Mouse (Mus musculus) cerebellum, adult 2 months (tissue): ENCODE results near the gene Dennd6b. TPM values are rescaled to one million over a fixed set of nuclear protein-coding genes. Genes with fewer than 3 reads are reported as not detected.

Source experiments
- DNase-seq, 2 experiments: peaks; one replicate each; pipeline ENCODE4 v3.0.0; 2021
- H3K27ac ChIP-seq: fragments of 200-500 bp; 2 replicates; pipeline ENCODE4 v1.5.1; 2012; ENCODE audit warnings: low read length, control low read depth, inconsistent platforms; ENCODE audit not compliant: insufficient read depth
- H3K27me3 ChIP-seq: fragments of 200-500 bp; 2 replicates; pipeline ENCODE4 v1.6.1; 2012; ENCODE audit warnings: inconsistent platforms, mild to moderate bottlenecking, low read length, moderate library complexity; ENCODE audit not compliant: control insufficient read depth, insufficient read depth
- H3K4me1 ChIP-seq: fragments of 200-500 bp; 2 replicates; pipeline ENCODE4 v1.6.1; 2011; ENCODE audit warnings: low read length; ENCODE audit not compliant: control insufficient read depth, insufficient read depth
- H3K4me3 ChIP-seq: fragments of 200-500 bp; replicated peaks from 2 replicates; pipeline ENCODE3; 2011; ENCODE audit warnings: mild to moderate bottlenecking, low read depth, low read length, control low read depth; ENCODE audit not compliant: insufficient read depth
- CTCF ChIP-seq: fragments of 200-500 bp; IDR thresholded peaks from 2 replicates; pipeline ENCODE4 v1.5.1; 2011; ENCODE audit warnings: low read depth, mild to moderate bottlenecking, control low read depth, low read length, moderate library complexity, borderline replicate concordance; ENCODE audit not compliant: insufficient read depth
- POLR2A ChIP-seq: fragments of 200-500 bp; IDR thresholded peaks from 2 replicates; pipeline ENCODE4 v1.6.1; 2011; ENCODE audit warnings: low read length, control low read depth, borderline replicate concordance; ENCODE audit not compliant: insufficient read depth
- WGBS: fragments of 180-500 bp; shearing (Covaris S2); methylation state at CpG from one replicate; pipeline ENCODE4 v1.1.7; 2018; 5-methylcytosine and 5-hydroxymethylcytosine counted together
- polyA plus RNA-seq: library from polyadenylated mRNA; depleted of rRNA; stranded (reverse); fragments of >200 nt; gene quantifications from 2 replicates; pipeline ENCODE4 v1.2.3, GENCODE M21; 2012

Dennd6b gene
- polyA plus RNA-seq, 1 experiment: 156 TPM

DNA sequence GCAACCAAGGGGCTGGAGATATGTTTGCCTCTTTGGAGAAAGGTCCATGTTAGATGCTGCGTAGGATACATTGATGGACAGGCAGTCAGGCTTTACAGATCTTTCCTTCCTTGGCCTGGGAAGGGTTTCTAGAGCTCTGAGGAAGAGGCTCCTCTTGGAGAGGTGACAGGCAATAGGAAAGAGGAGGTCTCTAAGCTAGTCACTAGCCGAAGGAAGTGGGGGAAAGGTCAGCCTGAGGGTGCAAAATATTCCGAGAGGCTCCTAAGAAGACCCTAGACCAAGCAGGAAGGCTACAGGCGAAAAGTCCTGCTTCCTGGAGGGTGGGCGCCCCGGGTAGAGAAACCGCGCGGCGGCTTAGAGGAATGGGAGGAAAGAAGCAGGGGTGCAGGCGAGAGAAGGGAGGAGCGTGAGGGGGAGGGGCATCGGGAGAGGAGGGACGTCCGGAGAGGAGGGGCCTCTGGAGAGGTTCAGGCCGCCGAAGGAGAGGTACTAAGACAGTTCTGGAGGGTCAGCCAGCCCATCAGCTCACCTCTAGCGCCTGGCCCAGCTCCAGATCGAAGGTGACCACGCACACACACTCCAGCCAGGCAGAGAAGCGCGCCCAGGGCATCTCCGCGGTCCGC, 495 bp downstream of the Dennd6b start:
- TF ChIP-seq POLR2A (peak; percentile 77; the same call in 1 of the 2 replicates), CTCF (no peak)
- 1% methylated on average over 25 of the region's 25 CpGs for WGBS

DNA sequence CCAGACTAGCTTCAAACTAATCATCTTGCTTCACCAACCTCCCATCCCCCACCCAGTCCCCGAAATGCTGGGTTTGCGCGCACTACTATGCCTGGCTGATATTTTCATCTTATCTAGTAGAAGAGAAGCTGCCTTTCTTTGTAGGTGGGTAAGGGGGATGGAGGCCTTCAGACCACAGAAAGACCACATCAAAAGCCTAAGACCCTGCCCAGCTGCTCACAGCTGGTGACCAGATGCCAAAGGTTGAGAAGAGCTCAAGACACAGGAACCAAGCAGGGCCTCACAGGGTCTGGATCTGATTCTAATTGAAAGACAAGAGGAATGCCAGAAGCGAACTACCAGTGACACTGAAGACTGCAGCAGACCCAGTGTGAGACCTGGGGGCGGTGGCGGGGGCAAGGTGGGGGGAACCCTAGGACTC, 1.0 kb downstream of the Dennd6b start:
- H3K27me3 ChIP-seq: no peaks in the 10 kb centered on the region
- peak overlapping the region; percentile 83 for H3K4me3 ChIP-seq
- peaks cover 6% of the 10 kb centered on the region for H3K4me1 ChIP-seq
- DNase-seq: no peak
- 38% methylated on average over 6 of the region's 6 CpGs for WGBS
- H3K27ac ChIP-seq: peak overlapping the region; percentile 97; the same call in 1 of the 2 replicates
- TF ChIP-seq CTCF (no peak), POLR2A (no peak)

More for the DNA sequence above, 495 bp downstream of the Dennd6b start:
- peaks cover 6% of the 10 kb centered on the region for H3K4me1 ChIP-seq
- H3K27ac ChIP-seq: peak overlapping the region; percentile 97
- H3K4me3 ChIP-seq: peak overlapping the region; percentile 83
- H3K27me3 ChIP-seq: no peaks in the 10 kb centered on the region
- DNase-seq: peak; percentile 90 to 92

DNA sequence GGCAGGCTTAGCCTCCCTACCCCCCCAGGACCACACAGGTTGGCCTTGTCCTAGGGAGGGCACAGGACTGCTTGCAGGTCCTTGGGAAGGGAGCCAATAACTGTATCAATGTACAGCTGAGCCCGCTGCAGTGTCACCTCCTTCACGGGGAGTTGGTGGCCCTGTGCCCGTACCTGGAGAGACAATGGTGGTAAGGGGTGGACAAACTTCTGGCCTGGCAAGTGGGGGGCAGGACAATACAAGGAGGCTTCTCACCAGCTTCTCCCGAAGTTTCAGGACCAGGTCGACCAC, 11.4 kb downstream of the Dennd6b start:
- DNase-seq: no peak
- 26% methylated on average over 5 of the region's 5 CpGs for WGBS
- Histone ChIP-seq H3K27me3 (no peaks in the 10 kb centered on the region), H3K4me1 (peaks cover 30% of the 10 kb centered on the region; the same call in 1 of the 2 replicates), H3K4me3 (no peak overlapping the region), H3K27ac (no peak overlapping the region)
- TF ChIP-seq POLR2A (no peak), CTCF (no peak)

DNA sequence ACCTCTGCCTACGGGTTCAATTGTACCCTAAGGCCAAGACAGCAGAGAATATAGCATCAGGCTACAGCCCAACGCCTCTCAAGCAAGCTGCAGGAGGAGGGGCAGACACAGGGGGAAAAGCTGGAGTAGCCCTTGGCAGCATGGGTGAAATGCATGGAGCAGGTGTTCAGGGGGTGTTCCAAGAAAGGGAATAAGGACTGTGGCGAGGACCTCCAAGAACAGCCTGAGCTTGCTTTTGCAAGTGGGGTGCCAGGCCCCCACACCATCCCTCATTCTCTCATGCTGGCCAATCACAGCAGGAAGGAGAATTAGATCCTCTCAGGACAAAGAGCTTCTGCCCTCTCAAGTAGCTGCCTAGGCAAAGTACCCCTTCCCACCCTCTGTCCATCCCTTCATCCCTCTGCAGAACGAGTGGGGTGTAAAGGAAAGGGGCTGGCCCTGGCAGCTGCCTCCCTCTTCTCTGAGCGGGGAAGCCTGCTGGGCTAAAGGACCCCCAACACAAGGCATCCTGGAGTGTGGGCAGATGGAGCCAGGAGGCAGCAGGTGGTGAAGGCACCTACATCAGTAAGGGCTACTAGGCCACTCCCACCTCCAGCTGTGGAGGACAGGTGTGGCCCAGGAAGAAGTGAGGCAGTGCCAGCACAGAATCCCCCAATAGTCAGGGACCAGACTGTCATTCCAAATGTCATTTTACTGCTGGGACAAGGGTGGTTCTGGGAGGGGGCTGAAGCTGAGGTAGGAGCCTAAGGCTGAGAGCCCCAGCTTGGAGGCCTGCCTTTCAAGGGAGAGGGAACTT, 12.0 kb downstream of the Dennd6b start:
- WGBS: 46% methylated on average over 5 of the region's 5 CpGs
- no peak overlapping the region for H3K27ac ChIP-seq
- no peak for DNase-seq
- peaks cover 30% of the 10 kb centered on the region; the same call in 1 of the 2 replicates for H3K4me1 ChIP-seq
- H3K4me3 ChIP-seq: no peak overlapping the region
- no peaks in the 10 kb centered on the region for H3K27me3 ChIP-seq
- TF ChIP-seq POLR2A (no peak), CTCF (no peak)

DNA sequence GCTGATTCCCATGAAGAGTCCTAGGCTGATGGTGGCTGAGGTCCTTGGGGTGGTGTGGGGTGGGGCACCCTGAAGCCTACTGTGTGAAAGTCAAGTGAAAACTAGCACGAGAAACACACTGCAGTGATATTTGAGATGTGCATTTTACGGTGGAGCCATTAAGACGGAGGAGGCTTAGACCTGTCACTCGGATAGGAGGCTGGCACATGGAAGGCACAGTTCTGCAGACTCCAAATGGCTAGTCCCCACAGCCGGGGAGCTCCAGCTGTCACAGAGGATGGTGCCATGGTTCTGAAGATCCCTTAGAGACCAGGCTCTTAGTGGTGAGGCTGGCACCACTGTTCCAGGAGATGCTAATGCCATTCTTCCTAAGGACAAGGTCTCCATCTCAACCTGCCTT, 13.5 kb downstream of the Dennd6b start:
- TF ChIP-seq POLR2A (no peak), CTCF (no peak)
- WGBS: 11% methylated on average over 5 of the region's 5 CpGs
- DNase-seq: peak in 1 of 2 experiments; percentile 43
- Histone ChIP-seq H3K27me3 (no peaks in the 10 kb centered on the region), H3K4me1 (peaks cover 34% of the 10 kb centered on the region; the same call in 1 of the 2 replicates), H3K27ac (peak overlapping the region; percentile 27), H3K4me3 (no peak overlapping the region)

DNA sequence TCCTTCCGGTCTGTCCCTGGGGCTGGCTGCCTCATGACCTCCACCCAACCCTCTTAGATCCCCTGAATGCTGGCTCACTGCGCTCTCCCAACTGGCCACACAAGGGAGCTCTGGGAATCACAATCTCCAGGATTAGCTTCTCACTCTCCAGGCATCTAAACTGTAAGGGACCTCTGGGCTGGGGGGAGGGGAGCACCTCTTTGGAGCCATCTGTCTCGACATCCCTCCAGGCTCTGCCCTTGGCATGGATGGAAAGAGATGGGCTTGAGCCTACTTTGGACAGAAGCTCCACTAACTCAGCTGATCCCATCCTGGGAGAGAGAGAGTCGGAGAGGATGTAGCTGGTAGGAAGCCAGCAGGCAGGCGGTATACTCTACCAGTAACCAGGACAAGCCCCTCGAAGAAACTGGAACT, 14.0 kb downstream of the Dennd6b start:
- peak overlapping the region; percentile 27; the same call in 1 of the 2 replicates for H3K27ac ChIP-seq
- no peaks in the 10 kb centered on the region for H3K27me3 ChIP-seq
- peaks cover 39% of the 10 kb centered on the region for H3K4me1 ChIP-seq
- no peak overlapping the region for H3K4me3 ChIP-seq
- TF ChIP-seq CTCF (peak; percentile 12; the same call in 1 of the 2 replicates), POLR2A (no peak)
- 7% methylated on average over 6 of the region's 6 CpGs for WGBS
- peak; percentile 70 to 77 for DNase-seq

DNA sequence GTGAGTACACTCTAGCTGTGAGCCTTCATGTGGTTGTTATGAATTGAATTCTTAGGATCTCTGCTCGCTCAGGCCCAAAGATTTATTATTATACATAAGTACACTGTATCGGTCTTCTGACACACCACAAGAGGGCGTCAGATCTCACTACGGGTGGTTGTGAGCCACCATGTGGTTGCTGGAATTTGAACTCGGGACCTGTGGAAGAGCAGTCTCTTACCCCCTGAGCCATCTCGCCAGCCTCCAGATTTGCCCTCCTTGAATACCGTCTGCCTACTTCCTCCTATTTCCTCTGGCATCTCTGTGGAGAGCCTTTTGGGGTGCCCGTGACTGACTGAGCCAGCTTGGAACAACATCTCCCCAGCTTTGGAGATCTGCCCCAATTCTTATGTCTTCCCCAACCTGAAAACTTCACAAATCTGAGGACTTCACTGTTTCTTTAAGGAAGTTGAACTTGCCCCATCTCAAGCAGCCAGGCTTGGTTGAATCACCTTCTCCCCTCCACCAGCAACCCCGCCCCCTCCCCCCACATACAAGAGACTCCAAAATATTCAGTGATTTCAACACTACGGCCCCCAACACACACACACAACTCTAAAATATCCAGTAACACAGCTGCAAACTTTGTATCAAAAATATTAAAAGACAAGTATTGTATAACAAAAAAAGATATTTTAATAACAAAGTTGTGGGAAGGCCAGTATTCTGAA, 14.6 kb downstream of the Dennd6b start:
- no peak overlapping the region for H3K4me3 ChIP-seq
- TF ChIP-seq POLR2A: no peak
- TF ChIP-seq CTCF: peak; percentile 22; the same call in 1 of the 2 replicates
- DNase-seq: peak; percentile 34 to 43
- H3K4me1 ChIP-seq: peaks cover 45% of the 10 kb centered on the region
- WGBS: 35% methylated on average over 10 of the region's 10 CpGs
- H3K27ac ChIP-seq: no peak overlapping the region
- H3K27me3 ChIP-seq: no peaks in the 10 kb centered on the region
